Mouse (Mus musculus) hindbrain, embryonic 10.5 days (tissue): ENCODE data around the gene Oprd1. TPM values are rescaled to one million over a fixed set of nuclear protein-coding genes. Genes with fewer than 3 reads are reported as not detected.

ENCODE experiments used
- DNase-seq: peaks from one replicate; pipeline ENCODE4 v3.0.0-alpha.2; 2017; ENCODE audit warnings: low spot score
- H3K27ac ChIP-seq: fragments of 300-500 bp; sonication (generic); 2 replicates; pipeline ENCODE4 v1.5.1; 2016; ENCODE audit warnings: mild to moderate bottlenecking, moderate library complexity
- H3K27me3 ChIP-seq: fragments of 300-500 bp; sonication (generic); 2 replicates; pipeline ENCODE4 v1.6.1; 2016; ENCODE audit warnings: mild to moderate bottlenecking; ENCODE audit not compliant: poor library complexity, insufficient read depth, severe bottlenecking
- H3K36me3 ChIP-seq: fragments of 300-500 bp; sonication (generic); 2 replicates; pipeline ENCODE4 v1.6.1; 2016; ENCODE audit warnings: mild to moderate bottlenecking, moderate library complexity
- H3K4me1 ChIP-seq: fragments of 300-500 bp; sonication (generic); replicated peaks from 2 replicates; pipeline ENCODE4 v1.6.1; 2016; ENCODE audit warnings: mild to moderate bottlenecking
- H3K4me3 ChIP-seq: fragments of 300-500 bp; sonication (generic); 2 replicates; pipeline ENCODE4 v1.5.1; 2016; ENCODE audit warnings: mild to moderate bottlenecking, moderate library complexity
- H3K9me3 ChIP-seq: fragments of 300-500 bp; sonication (generic); 2 replicates; pipeline ENCODE4 v1.6.1; 2016; ENCODE audit warnings: mild to moderate bottlenecking, moderate library complexity
- WGBS: fragments of 180-500 bp; shearing (Covaris S2); methylation state at CpG from one replicate; pipeline ENCODE4 v1.1.7; 2016; 5-methylcytosine and 5-hydroxymethylcytosine counted together
- polyA plus RNA-seq: library from polyadenylated mRNA; unstranded; fragments of >200 nt; fragmentation: Nextera tagmentation; extraction: Ambion mirVana; gene quantifications from 2 replicates; pipeline ENCODE4 v1.2.1, GENCODE M21; 2016

Gene Oprd1
- polyA plus RNA-seq, 1 experiment from 2014 or later, result 0.07 TPM

- Histone ChIP-seq H3K36me3 (no peaks in the 10 kb centered on the region), H3K27ac (peak within 1 kb of the TSS; percentile 84), H3K4me3 (peak within 1 kb of the TSS; percentile 70), H3K4me1 (peaks cover 52% of the 10 kb centered on the region), H3K27me3 (peaks cover 59% of the 10 kb centered on the region), H3K9me3 (no peaks in the 10 kb centered on the region)
- DNase-seq, result peak; percentile 57
- WGBS, result under 1% methylated on average over 42 of the region's 42 CpGs
Observed at GRCm38 (mm10) chr4:132074077-132074932, 70.0 kb downstream of the Oprd1 start, which contains the start of gene Gm10300. Gene Gm10300 (plus strand): TSS chr4:132074697.

DNA sequence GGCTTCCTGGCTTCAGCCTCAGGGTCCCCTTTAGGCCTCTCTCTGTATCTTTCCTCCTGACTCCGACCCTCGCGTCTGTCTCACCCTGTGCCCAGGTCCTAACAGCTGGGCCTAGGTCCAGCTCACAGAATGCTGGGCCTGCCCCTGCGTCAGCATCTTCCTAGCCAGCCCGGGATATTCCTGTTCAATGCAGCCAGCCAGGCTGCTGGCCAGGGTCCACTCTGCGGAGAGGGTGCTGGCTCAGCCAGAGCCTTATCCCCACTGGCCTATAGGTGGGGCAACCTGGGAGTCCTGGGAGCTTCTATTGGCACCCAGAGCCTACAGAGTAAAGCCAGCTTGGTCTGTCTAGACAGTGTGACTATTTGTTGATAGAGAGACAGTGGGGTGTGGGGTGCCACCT is 71.3 kb downstream of the Oprd1 start:
- 63% methylated on average over 6 of the region's 6 CpGs for WGBS
- H3K27ac ChIP-seq, result no peak overlapping the region
- DNase-seq, result no peak
- H3K9me3 ChIP-seq, result no peaks in the 10 kb centered on the region
- peaks cover 50% of the 10 kb centered on the region for H3K27me3 ChIP-seq
- peaks cover 45% of the 10 kb centered on the region for H3K4me1 ChIP-seq
- no peaks in the 10 kb centered on the region for H3K36me3 ChIP-seq
- H3K4me3 ChIP-seq, result peak overlapping the region; percentile 70; the same call in 1 of the 2 replicates

DNA sequence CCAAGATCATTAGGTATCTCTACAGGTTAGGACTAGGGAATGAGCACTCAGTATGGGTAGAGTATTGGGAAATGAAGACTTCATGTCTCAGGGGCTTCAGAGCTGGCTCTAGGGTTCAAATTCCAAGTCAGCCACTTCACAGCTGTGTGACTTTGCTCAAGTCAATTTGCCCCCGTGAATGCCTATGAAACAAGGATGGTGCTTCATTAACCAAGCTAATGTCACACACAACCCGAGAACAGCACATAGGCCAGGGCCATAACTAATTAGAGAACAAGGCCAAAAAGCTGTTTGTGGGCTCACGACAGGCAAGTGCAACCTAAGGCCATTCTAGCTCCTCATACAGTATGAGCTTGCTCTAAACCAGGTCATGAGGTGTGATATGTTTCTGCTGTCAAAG is 72.1 kb downstream of the Oprd1 start:
- Histone ChIP-seq H3K9me3 (no peaks in the 10 kb centered on the region), H3K27ac (no peak overlapping the region), H3K4me1 (peaks cover 43% of the 10 kb centered on the region), H3K27me3 (peaks cover 44% of the 10 kb centered on the region), H3K4me3 (no peak overlapping the region), H3K36me3 (no peaks in the 10 kb centered on the region)
- no peak for DNase-seq
- WGBS, result 75% methylated on average over 3 of the region's 3 CpGs

DNA sequence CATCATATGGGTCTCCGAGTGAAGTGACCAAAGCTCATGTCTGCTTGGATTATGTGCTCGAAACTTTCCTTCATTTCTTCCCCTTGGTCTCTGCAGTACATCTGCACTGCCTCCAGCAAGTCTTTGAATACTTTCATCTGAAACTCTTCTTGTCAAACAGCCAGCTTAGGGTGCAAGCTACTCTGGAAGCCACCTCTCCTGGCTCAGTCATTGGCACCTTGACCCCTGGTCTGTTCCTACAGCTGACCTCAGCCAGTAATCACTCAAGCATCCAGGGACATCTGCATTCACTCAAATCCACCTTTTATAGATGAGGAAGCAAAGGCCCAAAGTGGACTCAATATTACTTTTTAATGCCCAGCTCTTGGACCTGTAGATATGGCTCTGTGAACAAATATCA is 72.6 kb downstream of the Oprd1 start:
- Histone ChIP-seq H3K9me3 (no peaks in the 10 kb centered on the region), H3K27me3 (peaks cover 40% of the 10 kb centered on the region), H3K4me1 (peaks cover 43% of the 10 kb centered on the region), H3K36me3 (no peaks in the 10 kb centered on the region), H3K27ac (no peak overlapping the region), H3K4me3 (no peak overlapping the region)
- DNase-seq, result no peak
- 92% methylated on average over 2 of the region's 2 CpGs for WGBS

- no peaks in the 10 kb centered on the region for H3K36me3 ChIP-seq
- DNase-seq, result no peak
Observed at GRCm38 (mm10) chr4:132067938-132068235, 76.4 kb downstream of the Oprd1 start.

GRCm38 (mm10) chr4:132067112-132067937 is 77.0 kb downstream of the Oprd1 start:
- WGBS, result 85% methylated on average over 14 of the region's 14 CpGs
- DNase-seq, result no peak
- H3K4me3 ChIP-seq, result no peak overlapping the region
- no peak overlapping the region; the same call in 1 of the 2 replicates for H3K27ac ChIP-seq
- peaks cover 25% of the 10 kb centered on the region for H3K4me1 ChIP-seq
- H3K27me3 ChIP-seq, result peaks cover 7% of the 10 kb centered on the region
- no peaks in the 10 kb centered on the region for H3K9me3 ChIP-seq
- H3K36me3 ChIP-seq, result no peaks in the 10 kb centered on the region

More at GRCm38 (mm10) chr4:132067938-132068235, 76.4 kb downstream of the Oprd1 start:
- Histone ChIP-seq H3K4me3 (no peak overlapping the region), H3K27me3 (peaks cover 12% of the 10 kb centered on the region), H3K27ac (no peak overlapping the region), H3K9me3 (no peaks in the 10 kb centered on the region), H3K4me1 (peaks cover 22% of the 10 kb centered on the region)
- WGBS, result 88% methylated on average over 2 of the region's 2 CpGs

DNA sequence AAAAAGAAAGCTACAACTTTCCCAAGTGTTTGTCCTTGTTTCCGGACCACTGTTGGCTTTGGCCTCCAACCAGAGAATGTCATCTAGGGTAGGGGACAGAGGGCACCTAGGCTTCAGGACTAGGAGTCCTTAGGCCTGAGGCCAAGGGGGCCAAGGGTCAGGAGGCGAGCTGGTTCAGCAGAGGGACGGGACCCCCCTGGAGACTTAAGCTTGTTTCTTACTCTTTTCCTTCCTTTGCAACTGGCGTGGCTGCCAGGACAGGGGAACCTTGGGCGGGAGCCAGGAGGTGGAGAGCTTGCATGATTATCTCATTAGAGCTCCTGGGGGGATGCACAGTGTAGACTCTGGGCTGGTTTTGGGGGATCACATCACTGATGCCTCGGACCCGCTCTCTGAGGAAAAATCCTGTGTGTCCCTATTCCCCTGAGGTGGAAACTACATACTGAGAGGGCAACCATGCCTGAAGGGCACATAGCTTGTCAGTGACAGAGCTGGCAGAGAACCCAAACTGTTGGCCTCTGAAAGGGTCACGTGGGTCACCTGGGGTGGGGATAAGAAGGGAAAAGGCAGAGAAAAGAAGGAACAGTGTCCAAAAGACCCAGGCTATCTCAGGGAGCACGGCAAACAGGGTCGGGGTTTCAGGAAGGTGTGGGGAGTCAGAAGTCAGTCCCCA is 78.0 kb downstream of the Oprd1 start:
- WGBS, result 74% methylated on average over 10 of the region's 10 CpGs
- Histone ChIP-seq H3K4me1 (peaks cover 28% of the 10 kb centered on the region), H3K36me3 (no peaks in the 10 kb centered on the region), H3K27me3 (no peaks in the 10 kb centered on the region), H3K9me3 (no peaks in the 10 kb centered on the region), H3K4me3 (no peak overlapping the region), H3K27ac (peak overlapping the region; percentile 40; the same call in 1 of the 2 replicates)
- no peak for DNase-seq

- Histone ChIP-seq H3K27me3 (no peaks in the 10 kb centered on the region), H3K4me3 (no peak overlapping the region), H3K4me1 (peaks cover 28% of the 10 kb centered on the region), H3K9me3 (no peaks in the 10 kb centered on the region), H3K27ac (no peak overlapping the region; the same call in 1 of the 2 replicates), H3K36me3 (no peaks in the 10 kb centered on the region)
- WGBS, result 66% methylated on average over 3 of the region's 3 CpGs
- DNase-seq, result no peak
Observed at GRCm38 (mm10) chr4:132065578-132065977, 78.7 kb downstream of the Oprd1 start.

- no peak for DNase-seq
- 93% methylated on average over 5 of the region's 5 CpGs for WGBS
- no peaks in the 10 kb centered on the region for H3K27me3 ChIP-seq
- H3K36me3 ChIP-seq, result no peaks in the 10 kb centered on the region
- H3K9me3 ChIP-seq, result no peaks in the 10 kb centered on the region
- no peak overlapping the region for H3K4me3 ChIP-seq
- H3K27ac ChIP-seq, result no peak overlapping the region
- H3K4me1 ChIP-seq, result peaks cover 28% of the 10 kb centered on the region
Observed at GRCm38 (mm10) chr4:132064550-132064949, 79.7 kb downstream of the Oprd1 start.

GRCm38 (mm10) chr4:132062934-132063884 is 81.1 kb downstream of the Oprd1 start:
- no peaks in the 10 kb centered on the region for H3K9me3 ChIP-seq
- 82% methylated on average over 17 of the region's 17 CpGs for WGBS
- no peak for DNase-seq
- H3K27ac ChIP-seq, result no peak overlapping the region
- no peaks in the 10 kb centered on the region for H3K27me3 ChIP-seq
- H3K4me3 ChIP-seq, result no peak overlapping the region
- no peaks in the 10 kb centered on the region for H3K36me3 ChIP-seq
- peaks cover 28% of the 10 kb centered on the region for H3K4me1 ChIP-seq

GRCm38 (mm10) chr4:132062289-132062688 is 82.0 kb downstream of the Oprd1 start:
- Histone ChIP-seq H3K4me1 (peaks cover 28% of the 10 kb centered on the region), H3K4me3 (no peak overlapping the region), H3K36me3 (no peaks in the 10 kb centered on the region), H3K27me3 (no peaks in the 10 kb centered on the region), H3K9me3 (no peaks in the 10 kb centered on the region), H3K27ac (no peak overlapping the region)
- DNase-seq, result no peak
- 81% methylated on average over 8 of the region's 8 CpGs for WGBS
